Mouse (Mus musculus) heart, adult 9 months (tissue): ENCODE results near the gene Ap3b2.

Experiments used
- DNase-seq, 2 experiments: peaks; one replicate each; pipeline ENCODE4 v3.0.0; 2022; ENCODE audit warnings: low spot score in 2 of 2

The Ap3b2 gene

GRCm38 (mm10) chr7:81476833-81477232 lies 16.9 kb downstream of the Ap3b2 start:
- no peak for DNase-seq

- DNase-seq: no peak
Observed at GRCm38 (mm10) chr7:81475221-81475620, 18.5 kb downstream of the Ap3b2 start.

- DNase-seq: no peak
Observed at GRCm38 (mm10) chr7:81464906-81465450, 28.7 kb downstream of the Ap3b2 start.

- no peak for DNase-seq
Observed at GRCm38 (mm10) chr7:81464116-81464515, 29.6 kb downstream of the Ap3b2 start.

GRCm38 (mm10) chr7:81462815-81463214 lies 30.9 kb downstream of the Ap3b2 start:
- no peak for DNase-seq

GRCm38 (mm10) chr7:81455155-81455651 lies 38.5 kb downstream of the Ap3b2 start, which contains the start of gene Cpeb1:
Gene Cpeb1 (minus strand): TSS chr7:81455465.
- peak; percentile 77 to 79 for DNase-seq

GRCm38 (mm10) chr7:81454331-81455039 lies 39.2 kb downstream of the Ap3b2 start:
- DNase-seq: peak; percentile 71 to 77

- DNase-seq: peak; percentile 66 to 69
Observed at GRCm38 (mm10) chr7:81453443-81454274, 40.1 kb downstream of the Ap3b2 start.

- DNase-seq: peak; percentile 57
Observed at GRCm38 (mm10) chr7:81452971-81453441, 40.7 kb downstream of the Ap3b2 start.
